Mouse (Mus musculus) MEL (cell line): ENCODE measurements around the gene Kcnip1.

Source experiments
- CHD1 ChIP-seq: IDR thresholded peaks from 2 replicates; pipeline ENCODE4 v1.6.1; 2012; ENCODE audit warnings: low read depth, mild to moderate bottlenecking, inconsistent platforms, low read length, improper control_type of control experiment
- CHD2 ChIP-seq: IDR thresholded peaks from 2 replicates; pipeline ENCODE4 v1.6.1; 2011; ENCODE audit warnings: low read length, improper control_type of control experiment
- CTCF ChIP-seq, 3 experiments: IDR thresholded peaks in 2 of 3; conservative IDR thresholded peaks in 1 of 3; 2 replicates each; pipeline ENCODE4 v1.5.1; 2011 to 2012; ENCODE audit warnings: low read length in 3 of 3, low read depth in 2 of 3, mild to moderate bottlenecking in 2 of 3, improper control_type of control experiment in 1 of 3, inconsistent platforms in 1 of 3, mixed read lengths in 1 of 3, moderate library complexity in 1 of 3; ENCODE audit not compliant: control insufficient read depth in 1 of 3, insufficient read depth in 1 of 3, poor library complexity in 1 of 3, severe bottlenecking in 1 of 3
- EP300 ChIP-seq, 2 experiments: IDR thresholded peaks; 2 replicates each; pipeline ENCODE4 v1.6.1; 2011; ENCODE audit warnings: improper control_type of control experiment in 2 of 2, low read length in 2 of 2, low read depth in 1 of 2, mild to moderate bottlenecking in 1 of 2
- ETS1 ChIP-seq: IDR thresholded peaks from 2 replicates; pipeline ENCODE4 v1.6.1; 2012; ENCODE audit warnings: low read depth, mild to moderate bottlenecking, inconsistent platforms, low read length, improper control_type of control experiment, moderate library complexity
- GATA1 ChIP-seq: IDR thresholded peaks from 2 replicates; pipeline ENCODE4 v1.6.1; 2011; ENCODE audit warnings: low read depth, low read length, improper control_type of control experiment
- HCFC1 ChIP-seq: IDR thresholded peaks from 2 replicates; pipeline ENCODE4 v1.6.1; 2012; ENCODE audit warnings: low read depth, mild to moderate bottlenecking, inconsistent platforms, low read length, improper control_type of control experiment, moderate library complexity
- MEF2A ChIP-seq: IDR thresholded peaks from 2 replicates; pipeline ENCODE4 v1.6.1; 2014; ENCODE audit warnings: low read depth, mild to moderate bottlenecking, inconsistent platforms, low read length, improper control_type of control experiment; ENCODE audit not compliant: poor library complexity, insufficient replicate concordance, severe bottlenecking; ENCODE audit errors: extremely low read depth
- NELFE ChIP-seq: IDR thresholded peaks from 2 replicates; pipeline ENCODE4 v1.6.1; 2011; ENCODE audit warnings: low read depth, low read length, improper control_type of control experiment
- POLR2A ChIP-seq, 2 experiments: IDR thresholded peaks; 2 replicates each; pipeline ENCODE4 v1.6.1; 2011 to 2012; ENCODE audit warnings: low read length in 2 of 2, mild to moderate bottlenecking in 2 of 2, control low read depth in 1 of 2, improper control_type of control experiment in 1 of 2, low read depth in 1 of 2, moderate library complexity in 1 of 2; ENCODE audit not compliant: control insufficient read depth in 1 of 2, insufficient read depth in 1 of 2, poor library complexity in 1 of 2
- POLR2AphosphoS2 ChIP-seq: IDR thresholded peaks from 2 replicates; pipeline ENCODE4 v1.6.1; 2011; ENCODE audit warnings: low read length, improper control_type of control experiment

DNA sequence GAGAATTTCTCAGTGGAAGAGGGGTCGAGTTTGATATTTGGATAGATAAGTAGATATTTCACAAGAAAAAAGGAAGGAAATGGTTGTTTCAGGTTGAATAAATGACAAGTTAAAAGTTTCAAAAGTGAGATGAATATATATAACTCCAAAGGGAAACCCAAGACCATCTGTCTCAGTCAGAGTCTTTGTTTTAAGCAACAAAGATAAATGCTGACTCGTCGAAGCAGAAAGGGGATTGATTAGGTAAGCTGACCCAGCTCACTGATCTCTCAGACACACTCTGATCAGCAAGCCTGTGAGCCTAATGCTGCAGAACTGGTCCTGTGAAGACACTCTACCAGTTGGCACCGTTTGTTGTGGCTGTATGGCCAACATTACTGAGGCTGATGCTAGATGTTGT is 101.9 kb downstream of the Kcnip1 start:
- TF ChIP-seq CTCF (IDR thresholded peaks at IDR 0.05 in 2 of 3, conservative IDR thresholded peaks at IDR 0.05 in 1 of 3; ENCODE audit: control insufficient read depth in 1 of 3, insufficient read depth in 1 of 3, low read depth in 2 of 3, low read length in 3 of 3, poor library complexity in 1 of 3, severe bottlenecking in 1 of 3) (no peak), POLR2AphosphoS2 (no peak), ETS1 (no peak), GATA1 (no peak), NELFE (no peak), POLR2A (IDR thresholded peaks at IDR 0.05; ENCODE audit: control insufficient read depth in 1 of 2, insufficient read depth in 1 of 2, low read depth in 1 of 2, low read length in 2 of 2, poor library complexity in 1 of 2) (no peak), CHD2 (no peak), EP300 (IDR thresholded peaks at IDR 0.05; ENCODE audit: low read depth in 1 of 2, low read length in 2 of 2) (no peak), CHD1 (no peak), HCFC1 (no peak), MEF2A (no peak)
